Mouse (Mus musculus) G1E (cell line): ENCODE results near the gene Tusc2. TPM values are rescaled to one million over a fixed set of nuclear protein-coding genes. Genes with fewer than 3 reads are reported as not detected.
A peak's percentile ranks its signal among the peaks of the same experiment; 100 is the strongest.

ENCODE experiments used
- ATAC-seq: 2 replicates; pipeline ENCODE4 v1.8.0; 2016; ENCODE audit warnings: mild to moderate bottlenecking; ENCODE audit not compliant: insufficient number of reproducible peaks, poor library complexity, low FRiP score, severe bottlenecking; ENCODE audit errors: extremely low read depth
- DNase-seq: peaks from one replicate; pipeline ENCODE4 v3.0.0; 2012; ENCODE audit warnings: low spot score
- H3K27me3 ChIP-seq: 2 replicates; pipeline ENCODE4 v1.6.1; 2012; ENCODE audit warnings: mild to moderate bottlenecking, low read length, inconsistent platforms; ENCODE audit not compliant: insufficient read depth
- H3K36me3 ChIP-seq: replicated peaks from 2 replicates; pipeline ENCODE3; 2012; ENCODE audit warnings: mild to moderate bottlenecking, inconsistent platforms
- H3K4me1 ChIP-seq: 2 replicates; pipeline ENCODE4 v1.6.1; 2012; ENCODE audit warnings: low read depth, low read length, inconsistent platforms, mixed read lengths; ENCODE audit not compliant: insufficient read depth
- H3K4me3 ChIP-seq: 2 replicates; pipeline ENCODE4 v1.5.1; 2012; ENCODE audit warnings: low read depth, mild to moderate bottlenecking, inconsistent platforms, low read length, moderate library complexity, mixed read lengths
- H3K9me3 ChIP-seq: replicated peaks from 2 replicates; pipeline ENCODE4 v1.6.1; 2012; ENCODE audit warnings: inconsistent platforms
- CTCF ChIP-seq: IDR thresholded peaks from 2 replicates; pipeline ENCODE4 v1.5.1; 2012; ENCODE audit warnings: low read depth, low read length, inconsistent platforms, mixed read lengths
- GATA1 ChIP-seq: IDR thresholded peaks from 2 replicates; pipeline ENCODE4 v1.6.1; 2012; ENCODE audit warnings: borderline replicate concordance, low read length, inconsistent platforms, mixed read lengths
- GATA2 ChIP-seq: IDR thresholded peaks from 2 replicates; pipeline ENCODE4 v1.6.1; 2012; ENCODE audit warnings: low read depth, low read length, inconsistent platforms, borderline replicate concordance
- POLR2AphosphoS5 ChIP-seq: IDR thresholded peaks from 2 replicates; pipeline ENCODE4 v1.6.1; 2012; ENCODE audit warnings: low read depth, low read length, inconsistent platforms; ENCODE audit not compliant: insufficient replicate concordance
- TAL1 ChIP-seq: conservative IDR thresholded peaks from 2 replicates; pipeline ENCODE4 v1.6.1; 2012; ENCODE audit warnings: low read depth, low read length, inconsistent platforms, mixed read lengths
- polyA plus RNA-seq: library from polyadenylated mRNA; stranded (reverse); fragments of >175 nt; gene quantifications from 2 replicates; pipeline ENCODE4 v1.2.3, GENCODE M21; 2012
- total RNA-seq, 2 experiments: library from RNA; stranded (forward) in 1 of 2; stranded (reverse) in 1 of 2; fragments of 200-1000 nt in 1 of 2; fragments of >200 nt in 1 of 2; fragmentation: Nextera tagmentation in 1 of 2; gene quantifications; 2 replicates each; pipeline ENCODE4 v1.2.3; 2014 to 2017

The Tusc2 gene
- total and polyA plus RNA-seq, 3 experiments, result 16.0 to 33.1 (median 24.4) TPM

DNA sequence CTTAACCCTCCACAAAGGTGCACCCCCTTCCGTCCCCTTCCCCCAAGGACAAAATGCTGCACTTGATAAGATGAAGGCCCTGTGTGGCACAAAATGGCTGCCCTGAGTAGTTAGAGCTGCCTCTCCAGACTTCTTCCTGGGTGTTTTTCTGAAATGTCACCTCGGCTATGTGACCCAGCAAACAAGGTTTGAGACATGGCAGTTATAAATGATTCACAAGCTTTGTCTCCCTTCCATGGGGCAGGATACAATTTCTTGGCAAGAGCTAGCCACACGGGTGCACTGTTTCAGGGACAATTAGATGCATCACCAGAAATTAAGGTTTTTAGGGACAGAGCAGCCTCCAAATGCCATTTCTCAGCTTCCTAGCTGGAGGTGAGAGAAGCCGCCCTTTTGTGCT is 22.6 kb upstream of the Tusc2 start:
- H3K36me3 ChIP-seq, result peaks cover 81% of the 10 kb centered on the region
- TF ChIP-seq TAL1 (no peak), POLR2AphosphoS5 (no peak), GATA2 (no peak)
- ATAC-seq, result no peak
- no peaks in the 10 kb centered on the region for H3K9me3 ChIP-seq
- no peak for DNase-seq
- H3K4me3 ChIP-seq, result no peak overlapping the region
- no peaks in the 10 kb centered on the region for H3K27me3 ChIP-seq
- peaks cover 81% of the 10 kb centered on the region for H3K4me1 ChIP-seq

DNA sequence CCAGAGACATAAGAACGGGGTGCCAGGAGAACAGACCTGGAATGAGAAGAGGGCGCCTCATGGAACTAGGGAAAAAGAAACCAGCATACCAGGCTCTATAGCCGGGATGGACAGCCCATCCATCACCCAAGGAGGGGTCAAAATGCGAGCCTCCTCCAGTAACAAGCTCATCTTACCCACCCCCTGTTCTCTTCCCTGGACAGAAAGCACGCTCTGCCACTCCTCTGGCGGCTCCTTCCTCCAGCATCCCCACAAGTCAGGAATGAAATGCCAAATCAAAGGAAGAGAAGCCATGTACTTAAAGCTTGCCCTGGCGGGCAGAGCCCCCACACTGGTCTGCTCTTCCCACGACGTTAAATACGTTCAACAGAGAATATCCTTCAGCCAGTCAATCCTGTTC is 22.1 kb upstream of the Tusc2 start:
- Histone ChIP-seq H3K4me1 (peaks cover 79% of the 10 kb centered on the region), H3K36me3 (peaks cover 80% of the 10 kb centered on the region), H3K27me3 (no peaks in the 10 kb centered on the region), H3K9me3 (no peaks in the 10 kb centered on the region), H3K4me3 (peak overlapping the region; percentile 79; the same call in 1 of the 2 replicates)
- DNase-seq, result no peak
- TF ChIP-seq GATA1, result no peak
- no peak for TF ChIP-seq TAL1
- no peak for TF ChIP-seq GATA2
- no peak for TF ChIP-seq POLR2AphosphoS5
- TF ChIP-seq CTCF, result no peak
- no peak for ATAC-seq

GRCm38 (mm10) chr9:107541474-107542351 is 21.3 kb upstream of the Tusc2 start, which contains the start of the genes Cyb561d2 and Nprl2:
TSS of gene Cyb561d2 (minus strand) at chr9:107542193.
TSS of gene Nprl2 (plus strand) at chr9:107542226.
- peaks cover 80% of the 10 kb centered on the region for H3K36me3 ChIP-seq
- H3K4me3 ChIP-seq, result peak within 1 kb of the TSS; percentile 79
- H3K4me1 ChIP-seq, result peaks cover 79% of the 10 kb centered on the region
- no peak for TF ChIP-seq CTCF
- TF ChIP-seq TAL1, result no peak
- TF ChIP-seq GATA2, result no peak
- TF ChIP-seq GATA1, result no peak
- TF ChIP-seq POLR2AphosphoS5, result no peak
- no peaks in the 10 kb centered on the region for H3K27me3 ChIP-seq
- DNase-seq (peak; percentile 94), ATAC-seq (peak; percentile 85)
- no peaks in the 10 kb centered on the region for H3K9me3 ChIP-seq

DNA sequence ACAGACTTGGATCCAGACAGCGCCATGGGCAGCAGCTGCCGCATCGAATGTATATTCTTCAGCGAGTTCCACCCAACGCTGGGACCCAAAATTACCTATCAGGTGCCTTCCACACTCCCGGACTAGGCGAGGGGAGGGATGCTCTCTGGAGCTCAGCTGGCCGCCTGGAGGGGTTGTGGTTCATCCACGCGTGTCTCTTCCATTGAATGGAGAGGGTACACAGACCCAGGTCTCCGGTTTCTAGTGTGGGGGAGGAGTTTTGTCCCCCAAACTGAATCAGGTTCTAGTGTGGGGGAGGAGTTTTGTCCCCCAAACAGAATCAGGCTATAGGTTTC is 20.7 kb upstream of the Tusc2 start:
- peaks cover 74% of the 10 kb centered on the region for H3K36me3 ChIP-seq
- peak overlapping the region; percentile 79 for H3K4me3 ChIP-seq
- H3K27me3 ChIP-seq, result no peaks in the 10 kb centered on the region
- H3K4me1 ChIP-seq, result peaks cover 79% of the 10 kb centered on the region
- H3K9me3 ChIP-seq, result no peaks in the 10 kb centered on the region
- ATAC-seq (no peak), DNase-seq (no peak)
- TF ChIP-seq CTCF, result no peak
- TF ChIP-seq POLR2AphosphoS5, result no peak
- no peak for TF ChIP-seq TAL1
- no peak for TF ChIP-seq GATA2
- TF ChIP-seq GATA1, result no peak

DNA sequence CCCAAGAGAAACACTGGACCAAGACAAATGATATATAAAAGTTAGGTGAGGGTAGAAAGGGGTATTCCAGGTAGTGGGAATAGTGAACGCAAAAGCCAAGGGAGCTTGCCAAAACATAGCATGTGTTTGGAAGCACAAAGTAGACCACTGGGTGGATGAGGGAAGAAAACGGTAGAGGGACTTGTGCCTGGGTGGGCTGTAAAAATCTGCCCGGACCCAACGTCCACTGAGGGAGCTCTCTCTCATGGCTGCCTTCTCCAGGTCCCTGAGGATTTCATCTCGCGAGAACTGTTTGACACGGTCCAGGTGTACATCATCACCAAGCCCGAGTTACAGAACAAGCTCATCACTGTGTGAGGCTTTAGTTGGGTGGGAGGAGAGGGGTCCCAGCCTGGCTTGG is 20.3 kb upstream of the Tusc2 start:
- Histone ChIP-seq H3K4me3 (peak overlapping the region; percentile 79), H3K9me3 (no peaks in the 10 kb centered on the region), H3K27me3 (no peaks in the 10 kb centered on the region), H3K4me1 (peaks cover 79% of the 10 kb centered on the region), H3K36me3 (peaks cover 70% of the 10 kb centered on the region)
- TF ChIP-seq TAL1, result no peak
- TF ChIP-seq GATA2, result no peak
- no peak for TF ChIP-seq POLR2AphosphoS5
- no peak for TF ChIP-seq CTCF
- TF ChIP-seq GATA1, result no peak
- no peak for ATAC-seq
- no peak for DNase-seq

DNA sequence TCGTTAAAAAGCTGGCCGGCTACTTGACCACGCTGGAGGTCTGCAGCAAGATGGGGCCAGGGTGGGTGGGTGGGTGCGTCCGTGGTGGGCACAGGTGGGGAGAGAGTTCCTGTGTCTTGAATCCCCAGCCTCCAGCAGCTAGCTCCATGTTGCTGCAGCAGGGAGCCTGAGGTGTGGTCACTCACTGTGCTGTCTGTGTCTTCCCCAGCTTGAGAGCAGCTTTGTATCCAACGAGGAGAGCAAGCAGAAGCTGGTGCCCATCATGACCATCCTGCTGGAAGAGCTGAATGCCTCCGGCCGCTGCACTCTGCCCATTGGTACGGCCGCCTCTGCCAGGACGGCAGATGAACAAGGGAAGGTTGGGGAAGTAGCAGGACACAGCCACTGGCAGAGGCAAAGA is 19.8 kb upstream of the Tusc2 start:
- TF ChIP-seq GATA1 (no peak), POLR2AphosphoS5 (no peak), GATA2 (no peak), CTCF (no peak), TAL1 (no peak)
- Histone ChIP-seq H3K36me3 (peaks cover 64% of the 10 kb centered on the region), H3K27me3 (no peaks in the 10 kb centered on the region), H3K4me3 (no peak overlapping the region; the same call in 1 of the 2 replicates), H3K9me3 (no peaks in the 10 kb centered on the region), H3K4me1 (peaks cover 79% of the 10 kb centered on the region)
- DNase-seq (no peak), ATAC-seq (no peak)
